Mouse (Mus musculus) layer of hippocampus, adult 2 months (tissue): ENCODE data around the gene Senp7. TPM values are rescaled to one million over a fixed set of nuclear protein-coding genes. Genes with fewer than 3 reads are reported as not detected.
"Not testable (repeated sequence)": the region's sequence is repeated elsewhere in the genome, so short reads cannot be mapped to it uniquely, and the experiment has no call there.

Experiments
- DNase-seq, 2 experiments: peaks; one replicate each; pipeline ENCODE4 v3.0.0; 2022; ENCODE audit warnings: low spot score in 2 of 2
- H3K27ac ChIP-seq: fragments of 200-600 bp; 2 replicates; pipeline ENCODE4 v1.8.1; 2022
- H3K4me3 ChIP-seq: fragments of 200-600 bp; 2 replicates; pipeline ENCODE4 v1.8.1; 2022; ENCODE audit warnings: mild to moderate bottlenecking
- CTCF ChIP-seq: fragments of 200-600 bp; conservative IDR thresholded peaks from 2 replicates; pipeline ENCODE4 v1.8.1; 2022; ENCODE audit warnings: antibody characterized with exemption, mild to moderate bottlenecking, moderate library complexity
- total RNA-seq, 2 experiments: library from RNA; stranded (reverse); gene quantifications; 2 replicates each; pipeline ENCODE4 v1.2.3; 2021

The Senp7 gene
- total RNA-seq, 2 experiments from 2014 or later, result 42.3 to 53.5 TPM

DNA sequence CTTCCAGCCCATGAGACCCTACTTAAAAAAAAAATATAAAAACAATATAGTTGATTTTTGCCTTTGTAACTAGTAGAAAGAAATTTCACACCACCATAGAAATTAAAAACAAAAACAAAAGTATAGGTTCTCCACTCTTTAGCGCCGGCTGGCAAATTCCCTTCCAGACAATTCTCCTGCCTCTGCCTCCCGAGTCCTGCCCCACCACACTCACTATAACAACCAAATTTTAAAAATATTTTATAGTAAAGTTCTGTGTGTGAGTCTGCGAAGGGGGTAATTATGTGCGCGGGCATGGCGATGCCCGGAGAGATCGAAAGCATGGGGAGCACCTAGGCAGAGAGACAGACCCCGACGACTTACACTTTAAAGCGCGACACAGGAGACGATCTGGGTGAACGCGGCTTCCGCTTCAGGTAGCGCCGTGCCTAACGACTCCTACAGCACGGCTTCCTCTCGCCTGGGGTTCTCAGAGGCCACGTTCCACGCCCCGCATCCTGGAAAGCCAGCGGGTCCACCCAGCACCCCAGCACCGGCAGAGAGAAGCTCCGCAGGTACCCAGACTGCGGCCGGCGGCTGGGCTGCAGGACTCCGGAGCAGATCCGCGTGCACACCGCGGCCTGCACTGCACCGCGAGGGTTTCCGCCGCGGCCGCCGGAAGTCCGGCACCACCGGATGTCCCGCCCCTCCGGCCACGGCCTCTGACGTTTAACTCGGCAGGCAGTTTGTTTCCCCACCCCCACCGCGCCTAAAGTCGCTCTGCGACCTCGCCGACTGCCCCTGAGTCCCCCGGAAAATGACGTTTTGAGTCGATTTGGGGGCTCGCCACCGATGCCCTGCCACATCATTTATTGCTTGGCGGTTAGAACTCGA lies 10.8 kb upstream of the Senp7 start, which contains the start of gene Trmt10c:
Gene Trmt10c (minus strand): TSS at position 682 of the 873 bp plus-strand sequence.
- Histone ChIP-seq H3K4me3 (peak within 1 kb of the TSS; percentile 89), H3K27ac (peak within 1 kb of the TSS; percentile 94)
- DNase-seq, result peak; percentile 92 to 95
- TF ChIP-seq CTCF, result no peak

DNA sequence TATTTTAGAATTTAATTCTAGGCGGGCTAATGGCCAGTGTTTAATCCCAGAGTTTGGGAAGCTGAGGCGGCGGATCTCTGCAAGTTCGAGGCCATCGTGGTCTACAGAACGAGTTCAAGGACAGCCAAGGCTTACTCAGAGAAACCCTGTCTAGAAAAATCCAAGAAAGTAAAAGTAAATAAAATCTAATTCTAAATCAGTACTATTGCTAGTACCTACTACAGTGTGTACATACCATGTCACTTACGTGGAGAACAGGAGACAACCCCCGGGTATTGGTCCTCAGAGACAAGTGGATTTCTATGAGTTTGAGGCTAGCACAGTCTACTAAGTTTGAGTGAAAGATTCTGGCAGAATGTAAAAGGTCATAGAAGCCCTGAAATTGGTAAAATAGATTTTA lies 10.0 kb upstream of the Senp7 start:
- TF ChIP-seq CTCF, result no peak
- no peak for DNase-seq

DNA sequence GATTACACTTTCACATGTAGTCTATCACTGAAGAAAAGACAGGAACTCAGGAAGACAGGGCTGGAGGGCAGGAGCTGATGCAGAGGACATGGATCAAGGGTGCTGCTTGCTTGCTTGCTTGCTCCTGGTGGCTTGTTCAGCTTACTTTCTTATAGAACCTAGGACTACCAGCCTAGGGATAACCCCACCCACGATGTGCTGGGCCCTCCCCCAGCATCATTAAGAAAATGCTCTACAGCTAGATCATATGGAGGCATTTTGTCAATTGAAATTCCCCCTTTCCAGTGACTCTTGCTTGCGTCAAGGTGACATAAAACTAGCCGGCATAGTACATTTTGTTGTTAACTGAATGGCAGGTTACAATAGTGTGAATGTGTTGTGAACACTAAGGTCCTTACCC lies 7.8 kb downstream of the Senp7 start:
- no peak overlapping the region for H3K4me3 ChIP-seq
- DNase-seq, result no peak
- no peak overlapping the region for H3K27ac ChIP-seq
- TF ChIP-seq CTCF, result no peak

More for the DNA sequence above, 10.0 kb upstream of the Senp7 start:
- Histone ChIP-seq H3K27ac (peak overlapping the region; percentile 94), H3K4me3 (peak overlapping the region; percentile 89)

DNA sequence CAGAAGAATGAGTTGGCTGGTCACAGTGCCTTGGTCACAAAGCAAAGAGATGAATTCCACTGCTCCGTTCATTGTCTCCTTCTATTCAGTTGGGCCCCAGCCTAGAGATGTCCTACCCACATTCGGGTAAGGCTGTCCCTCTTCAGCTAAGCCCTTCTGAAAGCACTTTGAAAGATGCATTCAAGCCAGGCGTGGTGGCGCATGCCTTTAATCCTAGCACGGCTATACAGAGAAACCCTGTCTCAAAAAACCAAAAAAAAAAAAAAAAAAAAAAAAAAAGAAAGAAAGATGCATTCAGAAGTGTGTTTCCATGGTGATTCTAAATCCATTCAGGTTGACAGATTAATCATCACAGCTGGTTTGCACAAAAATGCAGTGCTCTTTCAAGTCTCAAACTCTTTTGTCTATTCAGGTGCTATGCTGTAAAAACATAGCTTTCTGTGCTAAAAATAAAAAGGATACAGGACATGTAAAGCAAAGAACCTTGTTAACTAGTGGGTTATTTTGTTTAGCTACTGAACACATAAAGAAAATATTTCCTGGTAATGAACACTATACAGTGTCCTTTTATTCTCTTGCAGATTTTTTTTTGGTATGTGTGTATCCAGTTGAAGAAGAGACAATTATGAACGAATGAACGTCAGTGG lies 8.9 kb downstream of the Senp7 start:
- Histone ChIP-seq H3K4me3 (no peak overlapping the region), H3K27ac (no peak overlapping the region)
- no peak for TF ChIP-seq CTCF
- no peak for DNase-seq

DNA sequence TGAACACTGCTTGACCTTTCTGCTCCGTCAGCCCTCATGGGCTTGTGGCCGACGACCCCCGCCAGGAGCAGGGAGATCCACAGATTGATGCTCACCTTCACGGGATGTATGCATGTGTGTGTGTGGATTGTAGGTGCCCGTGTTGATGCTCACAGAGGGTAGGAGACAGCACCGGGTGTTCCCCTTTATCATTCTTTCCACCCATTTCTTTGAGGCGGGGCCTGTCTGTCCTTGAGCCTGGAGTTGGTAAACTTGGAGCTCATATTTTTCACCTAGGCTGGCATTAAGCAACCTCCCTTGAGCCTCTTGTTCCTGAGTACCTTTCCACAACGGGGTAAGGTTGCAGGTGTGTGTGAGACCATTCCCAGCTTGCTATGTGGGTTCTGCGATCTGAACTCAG lies 10.0 kb downstream of the Senp7 start:
- no peak overlapping the region for H3K4me3 ChIP-seq
- H3K27ac ChIP-seq, result no peak overlapping the region
- TF ChIP-seq CTCF, result no peak
- no peak for DNase-seq

DNA sequence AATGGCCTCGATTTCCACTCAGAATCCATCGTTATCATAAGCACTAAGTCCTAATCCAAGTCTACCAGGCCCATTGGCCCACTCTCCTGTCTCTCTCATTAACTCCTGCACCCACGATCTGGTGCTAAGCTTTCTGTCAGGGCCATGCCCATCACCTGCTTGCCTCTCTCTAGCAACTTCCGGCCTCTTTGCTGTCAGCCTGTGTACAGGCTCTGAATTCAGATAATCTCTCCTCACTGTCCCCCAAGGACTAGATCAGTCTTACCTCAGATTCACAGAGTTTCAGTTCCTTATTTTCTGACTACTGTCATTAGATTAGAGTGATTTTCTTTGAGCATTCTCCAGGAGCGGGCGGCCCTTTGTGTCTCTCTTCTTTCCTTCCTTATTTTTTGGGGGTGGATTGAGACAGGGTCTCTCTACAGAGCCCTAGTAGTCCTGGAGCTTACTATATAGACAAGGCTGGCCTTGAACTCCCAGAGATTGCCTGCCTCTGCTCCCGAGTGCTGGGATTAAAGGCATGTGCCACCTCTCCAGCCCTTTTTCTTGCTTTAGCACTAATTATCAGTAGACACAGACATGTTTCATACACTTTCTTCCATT lies 14.0 kb downstream of the Senp7 start:
- no peak for TF ChIP-seq CTCF
- Histone ChIP-seq H3K4me3 (no peak overlapping the region), H3K27ac (no peak overlapping the region)
- no peak for DNase-seq

DNA sequence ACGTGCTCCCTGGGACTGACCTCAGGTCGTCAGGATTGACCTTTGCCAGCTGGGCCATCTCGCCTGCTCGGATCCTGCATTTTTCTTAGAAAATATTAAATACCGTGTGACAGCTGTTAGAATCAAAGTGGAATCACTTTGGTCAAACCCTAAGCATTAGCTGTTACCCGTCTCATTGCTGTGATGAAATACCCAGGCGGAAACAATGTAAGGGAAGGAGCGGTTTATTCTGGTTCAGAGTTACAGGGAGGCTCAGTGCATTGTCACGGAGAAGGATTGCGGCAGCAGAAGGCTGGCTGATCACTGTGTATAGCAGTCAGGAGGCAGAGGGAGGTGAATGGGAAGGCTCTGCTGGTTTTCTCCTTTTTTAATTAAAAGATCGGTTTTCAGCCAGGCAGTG lies 14.8 kb downstream of the Senp7 start:
- Histone ChIP-seq H3K27ac (no peak overlapping the region), H3K4me3 (no peak overlapping the region)
- no peak for TF ChIP-seq CTCF
- DNase-seq, result no peak

DNA sequence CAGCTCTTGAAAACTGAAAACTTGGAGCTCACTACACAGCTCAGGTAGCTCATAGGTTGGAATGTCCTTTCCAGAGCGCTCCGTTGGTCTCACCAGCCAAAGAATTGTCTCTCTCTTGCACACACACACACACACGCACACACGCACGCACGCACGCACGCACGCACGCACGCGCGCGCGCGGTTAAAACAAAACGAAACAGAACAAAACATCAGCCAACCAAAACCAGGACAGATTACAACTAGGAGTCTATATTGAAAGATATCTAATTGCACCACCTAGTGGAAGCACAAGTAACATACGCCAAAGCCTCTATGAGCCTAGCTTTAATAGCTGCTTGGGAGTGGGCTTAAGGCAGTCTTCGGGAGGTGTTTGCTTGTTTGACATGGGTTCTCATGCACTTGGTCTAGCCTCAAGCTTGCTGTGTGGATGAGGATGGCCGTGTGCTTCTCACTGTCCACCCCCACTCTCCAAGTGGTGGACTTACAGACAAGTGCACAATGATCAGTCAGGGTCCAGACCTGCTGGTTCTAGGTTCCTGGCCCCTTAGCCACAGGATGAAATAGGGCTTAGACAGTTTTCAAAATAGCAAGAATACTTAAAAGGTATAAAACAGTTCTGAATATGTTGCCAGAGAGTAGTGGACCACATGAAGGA lies 16.3 kb downstream of the Senp7 start:
- peak; percentile 57 to 65 for DNase-seq
- H3K27ac ChIP-seq, result peak overlapping the region; percentile 76; the same call in 1 of the 2 replicates
- peak overlapping the region; percentile 46; the same call in 1 of the 2 replicates for H3K4me3 ChIP-seq
- peak; percentile 79 for TF ChIP-seq CTCF

DNA sequence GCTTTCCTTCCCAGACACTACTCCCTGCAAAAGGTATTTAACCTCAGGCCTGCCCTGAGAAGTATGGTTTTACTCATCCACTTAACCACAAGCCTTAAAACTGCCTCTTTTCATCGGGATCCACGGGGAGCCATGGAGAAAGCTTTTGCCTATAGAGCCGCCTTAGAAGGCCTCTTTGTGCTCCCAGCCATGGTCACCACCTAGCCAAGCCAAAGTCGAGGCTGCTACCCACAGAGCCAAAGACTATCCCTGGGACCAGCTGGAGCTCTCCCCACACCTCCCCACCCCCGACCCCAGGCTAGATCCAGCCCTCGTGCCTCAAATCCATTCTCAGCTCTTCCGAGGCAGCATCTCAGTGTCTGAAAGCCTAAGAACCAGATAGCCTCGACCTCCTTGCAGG lies 18.0 kb downstream of the Senp7 start:
- no peak for DNase-seq
- no peak overlapping the region for H3K27ac ChIP-seq
- TF ChIP-seq CTCF, result no peak
- no peak overlapping the region for H3K4me3 ChIP-seq

DNA sequence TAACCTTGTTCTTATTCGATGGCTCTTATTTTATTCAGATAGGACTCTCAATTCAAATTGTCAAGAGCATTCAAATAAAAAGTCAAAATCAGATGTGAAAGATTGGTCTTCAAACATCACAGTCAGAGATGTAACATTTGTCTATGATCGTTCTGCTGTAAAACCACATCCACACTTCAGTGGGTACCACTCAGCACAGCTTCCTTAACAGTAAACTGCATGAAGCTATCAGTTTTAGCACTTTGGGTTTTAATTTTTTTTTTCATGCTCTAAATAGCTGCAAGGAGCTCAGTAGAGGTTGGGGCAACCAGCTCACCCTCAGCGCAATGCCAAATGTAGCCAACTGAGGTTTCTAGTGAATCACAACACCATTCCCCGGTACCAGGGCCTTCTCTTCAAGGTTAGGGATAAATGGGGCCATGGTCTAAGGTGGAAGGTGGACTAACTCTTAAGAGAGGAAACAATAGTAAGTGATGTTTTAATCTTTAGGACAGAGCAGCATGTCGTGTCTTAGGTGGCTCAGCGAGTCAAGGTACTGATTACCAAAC lies 20.5 kb downstream of the Senp7 start:
- Histone ChIP-seq H3K27ac (no peak overlapping the region), H3K4me3 (no peak overlapping the region)
- TF ChIP-seq CTCF, result no peak
- DNase-seq, result no peak

DNA sequence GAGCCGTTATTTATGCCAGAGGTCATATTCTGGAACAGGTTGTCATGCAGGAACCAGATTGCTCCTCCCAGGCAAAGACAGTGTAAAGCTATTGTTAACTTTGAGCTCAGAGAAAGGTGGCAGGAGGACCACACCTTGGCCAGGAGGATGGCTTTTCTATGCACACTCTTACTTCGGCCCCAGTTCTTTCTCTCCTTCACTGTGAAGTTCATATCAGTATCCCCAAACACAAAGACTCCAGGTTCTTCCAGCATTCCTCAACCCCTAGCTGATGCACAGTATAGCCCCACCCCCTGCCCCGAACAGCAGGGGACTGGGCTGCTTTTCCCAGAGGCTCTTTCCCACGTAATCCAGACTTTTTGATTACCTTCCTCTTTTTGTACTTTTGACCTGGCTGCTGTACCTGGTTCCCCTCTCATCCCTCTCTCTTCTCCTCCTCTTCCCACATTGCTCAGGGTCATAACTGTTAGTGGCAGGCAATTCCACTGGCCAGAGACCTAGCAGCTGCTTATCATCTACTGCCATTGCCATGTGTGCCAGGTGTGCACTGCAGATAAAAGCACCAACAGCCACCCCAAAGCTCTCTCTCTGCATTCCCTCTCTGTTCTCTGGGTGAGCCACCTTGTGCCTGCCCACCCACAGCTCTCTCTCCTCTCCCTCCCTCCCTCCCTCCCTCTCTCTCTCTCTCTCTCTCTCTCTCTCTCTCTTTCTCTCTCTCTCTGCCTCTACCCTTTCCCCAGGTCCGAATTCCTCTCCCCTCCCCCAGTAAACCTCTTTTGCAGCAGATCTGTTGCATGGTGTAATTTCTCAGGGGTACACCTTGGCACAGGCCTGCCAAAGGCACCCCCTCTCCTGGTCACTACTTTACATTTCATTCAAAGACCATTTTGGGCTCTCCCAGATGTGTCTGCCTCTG lies 23.4 kb downstream of the Senp7 start:
- TF ChIP-seq CTCF, result no peak
- no peak overlapping the region for H3K27ac ChIP-seq
- no peak for DNase-seq
- H3K4me3 ChIP-seq, result no peak overlapping the region

DNA sequence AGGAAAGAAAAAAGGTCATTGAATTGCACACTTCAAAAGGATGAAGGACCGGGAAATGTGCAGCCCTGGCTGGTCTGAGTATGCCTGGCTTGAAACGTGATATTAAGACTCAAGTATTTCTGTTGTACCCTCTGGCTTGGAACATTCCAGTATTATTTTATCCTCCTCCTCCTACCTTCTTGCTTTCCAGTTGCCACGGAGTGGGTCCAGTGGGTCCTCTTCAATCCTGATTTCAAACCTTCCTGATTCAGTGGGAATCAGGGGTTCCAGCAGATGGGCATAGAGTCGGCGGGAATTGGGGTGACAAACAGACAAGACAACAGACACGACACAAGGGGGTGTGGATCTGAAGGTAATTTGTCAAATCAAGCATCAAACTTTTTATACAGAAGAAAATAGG lies 24.4 kb downstream of the Senp7 start:
- DNase-seq, result no peak
- Histone ChIP-seq H3K4me3 (no peak overlapping the region), H3K27ac (no peak overlapping the region)
- TF ChIP-seq CTCF, result no peak

DNA sequence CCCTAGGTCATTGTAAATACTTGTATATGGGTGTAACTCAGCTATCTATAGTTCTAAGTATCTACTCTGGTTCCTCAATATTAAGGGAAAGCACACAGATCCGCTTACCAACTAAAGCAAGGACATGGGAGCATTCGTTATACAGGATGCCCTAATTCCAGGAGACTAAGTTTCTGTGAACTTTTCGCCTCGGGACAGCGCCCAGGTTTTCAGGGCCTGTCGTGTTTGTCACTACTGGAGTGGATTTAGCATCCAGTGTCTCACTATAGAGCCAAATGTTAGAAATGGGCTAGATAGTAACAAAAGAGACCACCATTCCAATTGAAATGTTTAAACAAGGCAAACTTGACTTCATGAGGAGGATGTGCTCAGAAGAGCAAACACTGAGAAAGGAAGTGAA lies 25.0 kb downstream of the Senp7 start:
- not testable (repeated sequence) for H3K4me3 ChIP-seq, DNase-seq, H3K27ac ChIP-seq
